Mouse (Mus musculus) embryonic fibroblast, embryonic 13.5 days (primary cell): ENCODE measurements at regions not wholly inside any gene's neighbourhood (a gene's known extent, or its start where the extent isn't known, plus 50 kb on each side); places are given as distances from the start of the nearest gene placed in this dataset.
"Not testable (repeated sequence)": the region's sequence is repeated elsewhere in the genome, so short reads cannot be mapped to it uniquely, and the experiment has no call there.

Source experiments
- H3K27ac ChIP-seq: 2 replicates; pipeline ENCODE4 v1.5.1; 2012; ENCODE audit warnings: low read length, control low read depth, inconsistent platforms; ENCODE audit not compliant: insufficient read depth
- H3K4me1 ChIP-seq: 2 replicates; pipeline ENCODE4 v1.6.1; 2011; ENCODE audit warnings: low read length; ENCODE audit not compliant: control insufficient read depth, insufficient read depth
- H3K4me3 ChIP-seq: 2 replicates; pipeline ENCODE4 v1.5.1; 2011; ENCODE audit warnings: mild to moderate bottlenecking, control low read depth, low read length; ENCODE audit not compliant: insufficient read depth
- CTCF ChIP-seq: IDR thresholded peaks from 2 replicates; pipeline ENCODE4 v1.5.1; 2011; ENCODE audit warnings: mild to moderate bottlenecking, control low read depth, low read length, moderate library complexity, borderline replicate concordance; ENCODE audit not compliant: insufficient read depth
- POLR2A ChIP-seq: IDR thresholded peaks from 2 replicates; pipeline ENCODE4 v1.6.1; 2011; ENCODE audit warnings: low read depth, mild to moderate bottlenecking, control low read depth, low read length, moderate library complexity

- no peak overlapping the region for H3K27ac ChIP-seq
Observed at GRCm38 (mm10) chr17:4532126-4532525, 462.0 kb upstream of the Arid1b start.

GRCm38 (mm10) chr17:4540435-4540834, 453.7 kb upstream of the Arid1b start:
- H3K4me3 ChIP-seq: no peak overlapping the region
- TF ChIP-seq POLR2A: no peak
- TF ChIP-seq CTCF: no peak
- no peaks in the 10 kb centered on the region for H3K4me1 ChIP-seq
- H3K27ac ChIP-seq: no peak overlapping the region

More at GRCm38 (mm10) chr17:4532126-4532525, 462.0 kb upstream of the Arid1b start:
- no peak overlapping the region for H3K4me3 ChIP-seq
- H3K4me1 ChIP-seq: no peaks in the 10 kb centered on the region
- TF ChIP-seq POLR2A (no peak), CTCF (no peak)

- Histone ChIP-seq H3K27ac (no peak overlapping the region), H3K4me1 (no peaks in the 10 kb centered on the region), H3K4me3 (no peak overlapping the region)
- TF ChIP-seq POLR2A: no peak
Observed at GRCm38 (mm10) chr17:4541020-4541743, 452.9 kb upstream of the Arid1b start.

GRCm38 (mm10) chr17:4546579-4546978, 447.6 kb upstream of the Arid1b start:
- no peak for TF ChIP-seq POLR2A
- Histone ChIP-seq H3K27ac (no peak overlapping the region), H3K4me3 (no peak overlapping the region), H3K4me1 (no peaks in the 10 kb centered on the region)

GRCm38 (mm10) chr17:4553026-4553425, 441.1 kb upstream of the Arid1b start:
- not testable (repeated sequence) for H3K4me1 ChIP-seq

GRCm38 (mm10) chr17:4563641-4564040, 430.5 kb upstream of the Arid1b start:
- no peaks in the 10 kb centered on the region for H3K4me1 ChIP-seq
- no peak overlapping the region for H3K27ac ChIP-seq
- TF ChIP-seq POLR2A (no peak), CTCF (no peak)
- H3K4me3 ChIP-seq: no peak overlapping the region

More at GRCm38 (mm10) chr17:4553026-4553425, 441.1 kb upstream of the Arid1b start:
- not testable (repeated sequence) for H3K4me3 ChIP-seq, H3K27ac ChIP-seq

GRCm38 (mm10) chr17:4576883-4577282, 417.2 kb upstream of the Arid1b start:
- Histone ChIP-seq H3K4me1 (no peaks in the 10 kb centered on the region), H3K27ac (no peak overlapping the region), H3K4me3 (no peak overlapping the region)
- no peak for TF ChIP-seq POLR2A
- no peak for TF ChIP-seq CTCF

- TF ChIP-seq CTCF (no peak), POLR2A (no peak)
- Histone ChIP-seq H3K27ac (no peak overlapping the region), H3K4me1 (no peaks in the 10 kb centered on the region), H3K4me3 (no peak overlapping the region)
Observed at GRCm38 (mm10) chr17:4581851-4582250, 412.3 kb upstream of the Arid1b start.

- H3K27ac ChIP-seq: no peak overlapping the region
- no peaks in the 10 kb centered on the region for H3K4me1 ChIP-seq
- H3K4me3 ChIP-seq: no peak overlapping the region
- no peak for TF ChIP-seq CTCF
- TF ChIP-seq POLR2A: no peak
Observed at GRCm38 (mm10) chr17:4610481-4610880, 383.7 kb upstream of the Arid1b start.

- Histone ChIP-seq H3K4me3 (no peak overlapping the region), H3K4me1 (no peaks in the 10 kb centered on the region), H3K27ac (no peak overlapping the region)
- no peak for TF ChIP-seq POLR2A
Observed at GRCm38 (mm10) chr17:4610993-4611392, 383.1 kb upstream of the Arid1b start.

- Histone ChIP-seq H3K4me1 (no peaks in the 10 kb centered on the region), H3K4me3 (no peak overlapping the region)
- TF ChIP-seq POLR2A (no peak), CTCF (no peak)
Observed at GRCm38 (mm10) chr17:4611711-4612110, 382.4 kb upstream of the Arid1b start.

More at GRCm38 (mm10) chr17:4611711-4612110, 382.4 kb upstream of the Arid1b start:
- H3K27ac ChIP-seq: no peak overlapping the region; the same call in 1 of the 2 replicates
